Mouse (Mus musculus): ENCODE data around the gene Prkg2.

DNA sequence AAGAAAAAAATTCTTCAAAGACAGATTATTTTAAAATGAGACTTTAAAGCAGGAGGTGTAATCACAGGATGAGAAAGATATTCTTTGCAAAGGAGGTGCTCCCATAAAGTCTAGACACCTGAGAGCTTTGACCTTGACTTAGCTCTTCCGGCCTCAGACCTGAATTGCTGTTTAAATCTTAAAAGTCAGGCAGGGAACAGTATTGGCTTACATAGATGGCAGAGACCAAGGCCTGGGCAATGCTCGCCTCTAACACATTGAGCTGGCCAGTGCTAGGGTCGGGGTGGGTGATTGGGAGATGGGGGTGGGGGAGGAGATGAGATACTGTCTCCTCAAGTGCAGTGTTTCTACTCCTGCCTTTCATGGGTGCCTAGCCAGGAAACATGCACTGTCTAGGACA lies 22.0 kb downstream of the Prkg2 start:
- no peak for TF ChIP-seq CTCF (IDR thresholded peaks at IDR 0.05; ENCODE audit: insufficient read depth, low read length)
- no peak for TF ChIP-seq POLR2A (IDR thresholded peaks at IDR 0.05; ENCODE audit: borderline replicate concordance, extremely low read depth, low read depth, low read length)

Data from lung, adult 2 months (tissue).